In the genomic region with DNA sequence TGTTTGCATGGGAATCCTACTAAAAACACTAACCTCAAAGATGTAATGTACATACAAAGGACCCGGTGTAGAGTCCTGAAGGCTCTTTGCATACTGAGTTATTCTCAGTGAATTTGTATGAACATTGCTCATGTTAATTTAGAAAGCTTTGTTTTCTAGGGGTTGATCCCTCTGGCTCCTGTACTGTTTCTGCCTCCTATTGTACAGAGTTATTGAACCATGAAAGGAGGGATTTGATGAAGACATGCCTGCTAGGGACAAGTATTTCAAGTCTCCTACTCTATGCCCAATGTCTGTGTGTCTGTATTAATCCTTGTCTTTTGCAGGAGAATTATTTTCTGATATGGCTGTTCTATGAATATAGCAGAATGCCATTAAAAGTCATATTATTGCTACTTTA, we compare ENCODE assay signal across 22 mouse cellular contexts.
"Had no signal": no experiment of that assay in that cellular context is flagged by ENCODE, and none has a peak within 500 bp of the region (broad histone marks: within the 10 kb centered on the region; RNA-seq: fewer than 3 reads in every experiment).

No protein-coding gene starts in this region.

- H3K4me3 ChIP-seq: kidney, embryonic 15.5 days; left cerebral cortex, adult 2 months; limb, embryonic 12.5 days; limb, embryonic 15.5 days; megakaryocyte, embryonic 14.5 days; midbrain, embryonic 10.5 days; neural tube, embryonic 12.5 days; neural tube, embryonic 15.5 days had no signal

- H3K27me3 ChIP-seq: kidney, embryonic 15.5 days; limb, embryonic 12.5 days; limb, embryonic 15.5 days; megakaryocyte, embryonic 14.5 days; neural tube, embryonic 12.5 days; neural tube, embryonic 15.5 days had no signal

- H3K4me1 ChIP-seq: kidney, embryonic 15.5 days; limb, embryonic 12.5 days; limb, embryonic 15.5 days; megakaryocyte, embryonic 14.5 days; midbrain, embryonic 10.5 days; neural tube, embryonic 12.5 days; neural tube, embryonic 15.5 days had no signal

- DNase-seq: kidney, adult 8-10 months; kidney, postnatal 10 days; kidney, postnatal 36 days; layer of hippocampus, postnatal 36 days; liver, postnatal 0 days; lung, embryonic 14.5 days; lung, postnatal 36 days; midbrain, embryonic 14.5 days; thymus, adult 18-20 months; thymus, postnatal 14 days; thymus, postnatal 4 days had no signal

- H3K4me2 ChIP-seq: kidney, embryonic 15.5 days; limb, embryonic 12.5 days; limb, embryonic 15.5 days; liver, embryonic 11.5 days; lung, embryonic 14.5 days; neural tube, embryonic 12.5 days; neural tube, embryonic 15.5 days had no signal

- ATAC-seq: liver, postnatal 0 days; lung, postnatal 0 days had no signal

- H3K9me3 ChIP-seq: kidney, embryonic 15.5 days; limb, embryonic 12.5 days; limb, embryonic 15.5 days; megakaryocyte, embryonic 14.5 days; midbrain, embryonic 10.5 days; neural tube, embryonic 12.5 days; neural tube, embryonic 15.5 days had no signal

- H3K9ac ChIP-seq: kidney, embryonic 15.5 days; limb, embryonic 12.5 days; limb, embryonic 15.5 days; liver, embryonic 14.5 days; liver, postnatal 0 days; lung, embryonic 14.5 days; neural tube, embryonic 12.5 days; neural tube, embryonic 15.5 days had no signal

- H3K27ac ChIP-seq: kidney, embryonic 15.5 days; left cerebral cortex, adult 2 months; limb, embryonic 12.5 days; limb, embryonic 15.5 days; liver, embryonic 14.5 days; midbrain, embryonic 10.5 days; neural tube, embryonic 12.5 days; neural tube, embryonic 15.5 days had no signal

- H3K36me3 ChIP-seq: kidney, embryonic 15.5 days; limb, embryonic 12.5 days; limb, embryonic 15.5 days; midbrain, embryonic 10.5 days; neural tube, embryonic 12.5 days; neural tube, embryonic 15.5 days had no signal
